Mouse (Mus musculus) liver, postnatal 0 days (tissue): ENCODE data around the gene Ipmk. TPM values are rescaled to one million over a fixed set of nuclear protein-coding genes. Genes with fewer than 3 reads are reported as not detected.

ENCODE experiments used
- ATAC-seq: fragments of 200-750 bp; cut with Nextera tagmentation; 2 replicates; pipeline ENCODE4 v1.8.0; 2017; ENCODE audit warnings: mild to moderate bottlenecking, moderate library complexity
- DNase-seq: peaks from one replicate; pipeline ENCODE4 v3.0.0-alpha.2; 2016
- H3K27ac ChIP-seq: fragments of 300-500 bp; sonication (generic); 2 replicates; pipeline ENCODE4 v1.5.1; 2014; ENCODE audit warnings: antibody characterized with exemption, moderate library complexity, mild to moderate bottlenecking, low read depth
- H3K27me3 ChIP-seq: fragments of 300-500 bp; sonication (generic); 2 replicates; pipeline ENCODE4 v1.6.1; 2014; ENCODE audit warnings: low read length, control low read depth, mixed read lengths; ENCODE audit not compliant: insufficient read depth
- H3K36me3 ChIP-seq: fragments of 300-500 bp; sonication (generic); replicated peaks from 2 replicates; pipeline ENCODE4 v1.6.1; 2014; ENCODE audit warnings: mild to moderate bottlenecking, control low read depth, low read length, moderate library complexity, mixed read lengths; ENCODE audit not compliant: insufficient read depth
- H3K4me1 ChIP-seq: fragments of 300-500 bp; sonication (generic); 2 replicates; pipeline ENCODE4 v1.6.1; 2014; ENCODE audit warnings: antibody characterized with exemption, mild to moderate bottlenecking, control low read depth; ENCODE audit not compliant: insufficient read depth
- H3K4me2 ChIP-seq: fragments of 300-500 bp; sonication (generic); 2 replicates; pipeline ENCODE4 v1.6.1; 2014; ENCODE audit warnings: low read depth, mild to moderate bottlenecking, low read length, moderate library complexity, mixed read lengths
- H3K4me3 ChIP-seq: fragments of 300-500 bp; sonication (generic); 2 replicates; pipeline ENCODE4 v1.5.1; 2014; ENCODE audit warnings: low read depth, low read length
- H3K9ac ChIP-seq: fragments of 300-500 bp; sonication (generic); replicated peaks from 2 replicates; pipeline ENCODE4 v1.6.1; 2014; ENCODE audit warnings: mild to moderate bottlenecking, moderate library complexity
- H3K9me3 ChIP-seq: fragments of 300-500 bp; sonication (generic); 2 replicates; pipeline ENCODE4 v1.6.1; 2016; ENCODE audit warnings: mild to moderate bottlenecking, control low read depth, low read length, mixed read lengths
- CTCF ChIP-seq: sonication (generic); IDR thresholded peaks from 2 replicates; pipeline ENCODE4 v1.5.1; 2016; ENCODE audit warnings: antibody characterized with exemption, low read depth
- EP300 ChIP-seq: IDR thresholded peaks from 2 replicates; pipeline ENCODE4 v1.6.1; 2016; ENCODE audit warnings: antibody characterized with exemption, low read depth, mild to moderate bottlenecking
- WGBS: fragments of 180-500 bp; shearing (Covaris S2); extraction: QIAGEN DNeasy Blood & Tissue Kit; methylation state at CpG from one replicate; pipeline ENCODE4 v1.1.7; 2014; ENCODE audit not compliant: insufficient replicate concordance; 5-methylcytosine and 5-hydroxymethylcytosine counted together
- polyA plus RNA-seq: library from polyadenylated mRNA; unstranded; fragments of >200 nt; fragmentation: Nextera tagmentation; extraction: Ambion mirVana; gene quantifications from 2 replicates; pipeline ENCODE4 v1.2.1, GENCODE M21; 2015

Ipmk gene
- polyA plus RNA-seq, 1 experiment from 2014 or later, result 9.4 TPM

- WGBS, result 64% methylated on average over 2 of the region's 2 CpGs
- Histone ChIP-seq H3K36me3 (peaks cover 21% of the 10 kb centered on the region), H3K9me3 (no peaks in the 10 kb centered on the region), H3K9ac (no peak overlapping the region), H3K4me3 (no peak overlapping the region), H3K4me1 (peaks cover 16% of the 10 kb centered on the region), H3K4me2 (peak overlapping the region; percentile 36), H3K27me3 (no peaks in the 10 kb centered on the region), H3K27ac (peak overlapping the region; percentile 97)
- no peak for DNase-seq
- no peak for TF ChIP-seq CTCF
- TF ChIP-seq EP300, result no peak; the same call in 1 of the 2 replicates
- peak; percentile 43 for ATAC-seq
These were observed 9.8 kb upstream of the Ipmk start for GRCm38 (mm10) chr10:71337733-71338132.

- peaks cover 19% of the 10 kb centered on the region for H3K36me3 ChIP-seq
- TF ChIP-seq EP300, result peak; percentile 47
- TF ChIP-seq CTCF, result no peak
- DNase-seq, result peak; percentile 65
- WGBS, result 55% methylated on average over 8 of the region's 8 CpGs
- peak overlapping the region; percentile 37 for H3K4me2 ChIP-seq
- ATAC-seq, result peak; percentile 82
- peaks cover 18% of the 10 kb centered on the region for H3K4me1 ChIP-seq
- peak overlapping the region; percentile 97 for H3K27ac ChIP-seq
- H3K9ac ChIP-seq, result peak overlapping the region; percentile 10; the same call in 1 of the 2 replicates
- H3K27me3 ChIP-seq, result no peaks in the 10 kb centered on the region
- no peaks in the 10 kb centered on the region for H3K9me3 ChIP-seq
- no peak overlapping the region for H3K4me3 ChIP-seq
These were observed 9.2 kb upstream of the Ipmk start for GRCm38 (mm10) chr10:71338156-71338905.

DNA sequence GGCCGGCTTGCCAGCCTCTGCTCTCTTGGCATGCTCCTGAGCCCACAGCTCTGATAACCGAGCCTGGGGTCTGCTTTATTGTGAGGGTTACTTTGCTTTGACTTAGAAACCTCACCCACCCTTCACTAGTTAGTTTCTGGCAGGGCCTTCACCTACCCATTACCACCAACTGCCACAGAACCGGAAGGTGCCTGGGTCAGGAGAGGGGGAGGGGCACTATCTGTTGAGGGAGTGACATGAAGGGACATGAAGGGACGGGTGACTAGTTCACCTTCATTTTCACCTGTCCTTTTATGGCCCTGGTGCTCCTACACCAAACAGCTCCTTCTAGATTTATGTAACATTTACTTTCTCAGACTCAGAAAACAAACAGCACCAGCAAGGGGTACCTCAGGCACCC lies 8.1 kb upstream of the Ipmk start:
- H3K9me3 ChIP-seq, result no peaks in the 10 kb centered on the region
- no peak overlapping the region for H3K4me3 ChIP-seq
- DNase-seq, result no peak
- ATAC-seq, result no peak
- H3K27me3 ChIP-seq, result no peaks in the 10 kb centered on the region
- 28% methylated on average over 4 of the region's 4 CpGs for WGBS
- TF ChIP-seq CTCF (no peak), EP300 (no peak)
- H3K36me3 ChIP-seq, result peaks cover 11% of the 10 kb centered on the region
- peak overlapping the region; percentile 10; the same call in 1 of the 2 replicates for H3K9ac ChIP-seq
- peaks cover 18% of the 10 kb centered on the region for H3K4me1 ChIP-seq
- peak overlapping the region; percentile 97 for H3K27ac ChIP-seq
- H3K4me2 ChIP-seq, result peak overlapping the region; percentile 37; the same call in 1 of the 2 replicates

- Histone ChIP-seq H3K9ac (no peak overlapping the region), H3K4me2 (no peak overlapping the region), H3K4me1 (peaks cover 21% of the 10 kb centered on the region), H3K9me3 (no peaks in the 10 kb centered on the region), H3K27me3 (no peaks in the 10 kb centered on the region), H3K27ac (peak overlapping the region; percentile 97), H3K4me3 (no peak overlapping the region), H3K36me3 (peaks cover 8% of the 10 kb centered on the region)
- 63% methylated on average over 2 of the region's 2 CpGs for WGBS
- DNase-seq, result no peak
- ATAC-seq, result peak; percentile 24; the same call in 1 of the 2 replicates
- TF ChIP-seq EP300 (0 out of 2 replicates have a peak, but pooled peaks have one; percentile 34), CTCF (no peak)
These were observed 7.4 kb upstream of the Ipmk start for GRCm38 (mm10) chr10:71340195-71340594.

GRCm38 (mm10) chr10:71341290-71341689 lies 6.3 kb upstream of the Ipmk start:
- H3K36me3 ChIP-seq, result 0 out of 2 replicates have a peak, but pooled peaks cover 2% of the 10 kb centered on the region
- no peak for ATAC-seq

DNA sequence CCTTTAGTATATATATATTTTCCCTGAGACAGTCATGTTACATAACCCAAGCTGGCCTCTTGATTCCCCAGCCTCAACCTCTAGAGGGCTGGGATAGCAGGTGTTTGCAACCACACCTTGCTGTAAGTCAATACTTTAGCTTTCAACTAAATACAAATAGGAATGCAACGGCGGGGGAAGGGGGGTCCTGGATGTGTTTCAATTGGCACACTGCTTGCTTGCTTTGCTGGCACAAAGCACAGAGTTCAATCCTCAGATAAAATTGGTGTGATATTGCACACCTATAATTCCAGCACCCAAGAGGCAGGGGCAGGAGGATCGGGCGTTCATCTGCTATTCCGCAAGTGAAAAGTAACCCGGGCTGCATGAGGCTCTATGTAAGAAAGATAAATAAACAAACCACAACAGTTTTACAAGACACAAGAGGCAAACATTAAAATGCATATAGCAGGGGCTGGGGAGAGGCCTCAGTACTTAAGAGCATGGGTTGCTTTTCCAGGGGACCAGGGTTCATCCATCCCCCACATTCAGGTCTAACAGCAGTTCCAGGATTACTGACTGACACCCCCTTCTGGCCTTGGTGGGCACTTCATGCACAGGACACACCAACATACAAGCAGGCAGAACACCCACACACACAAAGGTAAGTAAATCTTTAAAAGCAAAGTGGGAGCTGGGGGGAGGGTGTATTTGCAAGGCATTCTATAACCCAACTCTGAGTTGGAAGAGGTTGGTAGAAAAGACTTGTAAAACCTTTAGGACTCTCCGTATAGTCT lies 5.3 kb upstream of the Ipmk start:
- no peaks in the 10 kb centered on the region for H3K9me3 ChIP-seq
- H3K9ac ChIP-seq, result no peak overlapping the region; the same call in 1 of the 2 replicates
- peak; percentile 55 for DNase-seq
- no peak overlapping the region for H3K4me3 ChIP-seq
- peak overlapping the region; percentile 92 for H3K4me2 ChIP-seq
- H3K36me3 ChIP-seq, result no peaks in the 10 kb centered on the region
- WGBS, result 76% methylated on average over 7 of the region's 7 CpGs
- H3K4me1 ChIP-seq, result peaks cover 32% of the 10 kb centered on the region
- peak overlapping the region; percentile 97 for H3K27ac ChIP-seq
- no peaks in the 10 kb centered on the region for H3K27me3 ChIP-seq
- no peak for ATAC-seq
- TF ChIP-seq EP300 (no peak), CTCF (peak; percentile 63)

More at GRCm38 (mm10) chr10:71341290-71341689, 6.3 kb upstream of the Ipmk start:
- no peaks in the 10 kb centered on the region for H3K9me3 ChIP-seq
- H3K27ac ChIP-seq, result peak overlapping the region; percentile 97
- peaks cover 28% of the 10 kb centered on the region for H3K4me1 ChIP-seq
- TF ChIP-seq EP300 (no peak), CTCF (no peak)
- WGBS, result 90% methylated on average over 9 of the region's 9 CpGs
- no peak overlapping the region for H3K4me3 ChIP-seq
- peak overlapping the region; percentile 92 for H3K4me2 ChIP-seq
- H3K27me3 ChIP-seq, result no peaks in the 10 kb centered on the region
- H3K9ac ChIP-seq, result no peak overlapping the region
- DNase-seq, result no peak
